Mouse (Mus musculus) adipocyte (in vitro differentiated cells): ENCODE data around the gene Nr5a2.
"Not testable (repeated sequence)": the region's sequence is repeated elsewhere in the genome, so short reads cannot be mapped to it uniquely, and the experiment has no call there.

Source experiments
- DNase-seq: peaks from one replicate; pipeline ENCODE4 v3.0.0-alpha.2; 2016; ENCODE audit warnings: low spot score

The Nr5a2 gene

DNA sequence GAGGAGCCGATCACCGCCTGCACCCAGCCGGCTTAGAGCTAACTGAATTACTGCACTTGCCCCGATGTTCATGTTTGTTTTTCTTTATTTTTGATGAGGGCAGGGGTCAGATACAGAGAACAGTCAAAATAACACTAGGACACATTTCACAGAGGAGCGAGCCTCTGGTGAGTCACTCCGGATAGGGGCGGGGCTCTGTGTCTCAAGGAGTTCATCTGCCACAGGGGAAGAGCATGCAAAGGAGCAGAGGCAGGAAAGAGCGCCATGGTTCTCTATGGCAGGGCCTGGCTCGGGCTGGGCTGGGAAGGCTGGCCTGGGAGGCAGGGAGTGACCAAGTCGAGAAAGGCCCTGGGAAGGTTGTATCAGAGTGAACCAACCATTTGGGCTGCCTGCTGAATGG lies 121.0 kb downstream of the Nr5a2 start:
- DNase-seq = peak; percentile 3

DNA sequence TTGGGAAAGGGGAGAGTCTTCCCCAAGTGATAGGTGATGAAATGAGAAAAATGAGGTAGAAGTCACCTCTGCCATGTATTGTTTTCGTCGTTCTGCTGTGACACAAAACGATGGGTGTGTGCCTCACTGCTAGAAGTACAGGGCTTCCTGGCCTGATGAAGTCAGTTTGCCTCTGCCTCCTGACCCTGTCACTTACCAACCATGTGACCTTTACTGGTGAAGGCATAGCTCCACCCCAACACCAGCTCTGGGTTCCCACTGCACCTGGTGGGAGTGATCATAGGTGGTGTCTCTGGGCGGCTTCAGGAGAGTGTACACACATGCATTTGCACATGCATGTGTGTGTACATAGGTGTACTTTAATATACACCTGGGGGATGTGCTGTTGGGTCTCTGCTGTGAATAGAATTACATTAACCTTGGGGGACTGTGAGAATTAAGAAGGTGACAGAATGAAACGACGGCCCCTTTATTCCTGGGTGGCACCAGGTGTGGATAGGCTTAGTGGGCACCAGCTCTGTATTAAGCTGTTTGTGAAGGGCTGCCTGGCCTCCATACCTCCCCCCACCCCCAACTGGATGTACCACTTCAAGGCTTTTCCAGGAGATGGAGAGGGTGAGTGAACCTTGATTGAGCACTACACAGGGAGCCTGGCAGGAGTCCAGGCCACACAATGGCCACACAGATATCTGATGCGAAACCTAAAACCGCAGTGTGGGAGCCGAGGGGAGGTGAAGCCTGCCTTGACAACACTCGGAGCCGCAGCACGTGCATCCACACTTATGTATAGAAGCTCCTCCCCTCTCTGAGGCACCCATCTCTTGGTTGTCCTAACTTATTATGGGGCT lies 127.7 kb downstream of the Nr5a2 start:
- no peak for DNase-seq

DNA sequence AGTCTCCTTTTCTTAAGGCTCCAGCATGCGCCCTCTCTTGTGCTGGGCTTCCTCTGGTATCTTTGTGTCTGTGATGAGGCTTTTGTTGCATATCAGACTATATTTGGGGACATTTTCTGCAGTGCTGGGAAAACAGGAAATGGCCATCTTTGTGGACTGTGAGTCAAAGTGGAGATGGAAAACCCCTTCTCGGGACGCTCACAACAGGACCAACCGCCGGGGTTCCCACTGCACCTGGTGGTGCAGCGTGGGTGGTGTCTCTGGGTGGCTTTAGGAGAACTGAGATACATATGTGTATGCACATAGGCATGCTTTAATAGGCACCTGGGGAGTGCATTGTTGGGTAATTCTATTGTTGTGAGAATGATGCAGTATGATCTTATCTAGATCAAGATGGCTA lies 129.3 kb downstream of the Nr5a2 start:
- no peak for DNase-seq

DNA sequence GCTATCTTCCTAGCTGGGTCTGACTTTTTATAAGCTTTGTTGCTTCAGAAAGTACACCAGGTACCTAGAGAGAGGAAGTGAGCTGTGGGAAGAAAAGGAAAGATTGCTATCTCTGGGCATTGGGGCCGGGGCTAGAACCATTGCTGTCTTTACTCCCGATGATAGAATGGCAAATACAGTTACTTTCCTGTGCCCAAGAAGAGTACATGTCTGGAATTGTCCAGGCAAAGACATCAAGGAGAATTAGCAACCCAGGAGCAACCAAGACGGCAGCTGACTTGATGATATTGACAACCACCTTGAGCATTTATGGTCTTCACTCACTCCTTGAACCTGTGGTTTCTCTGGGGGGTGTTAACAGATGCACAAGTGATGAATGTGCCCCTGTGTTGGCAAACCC lies 130.3 kb downstream of the Nr5a2 start:
- no peak for DNase-seq

DNA sequence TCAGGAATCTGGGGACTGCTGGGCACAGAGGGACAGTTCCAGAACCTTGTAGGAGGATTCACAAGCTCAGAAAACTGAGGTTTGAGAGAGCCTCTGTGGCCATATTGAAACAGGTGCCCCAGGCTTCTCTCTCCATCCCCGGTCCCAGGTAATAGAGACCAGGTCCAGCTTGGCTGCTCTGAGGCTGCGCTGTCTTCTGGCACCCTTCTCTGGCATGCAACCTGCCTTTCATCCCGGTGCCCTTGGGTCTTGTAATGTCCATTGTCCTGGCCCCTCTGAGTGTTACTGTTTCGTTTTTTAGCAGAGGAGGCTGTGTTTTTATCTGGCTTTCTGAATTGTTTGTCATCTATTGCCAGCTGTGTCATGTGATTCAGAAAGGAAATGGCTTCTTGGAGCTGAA lies 136.4 kb downstream of the Nr5a2 start:
- no peak for DNase-seq

DNA sequence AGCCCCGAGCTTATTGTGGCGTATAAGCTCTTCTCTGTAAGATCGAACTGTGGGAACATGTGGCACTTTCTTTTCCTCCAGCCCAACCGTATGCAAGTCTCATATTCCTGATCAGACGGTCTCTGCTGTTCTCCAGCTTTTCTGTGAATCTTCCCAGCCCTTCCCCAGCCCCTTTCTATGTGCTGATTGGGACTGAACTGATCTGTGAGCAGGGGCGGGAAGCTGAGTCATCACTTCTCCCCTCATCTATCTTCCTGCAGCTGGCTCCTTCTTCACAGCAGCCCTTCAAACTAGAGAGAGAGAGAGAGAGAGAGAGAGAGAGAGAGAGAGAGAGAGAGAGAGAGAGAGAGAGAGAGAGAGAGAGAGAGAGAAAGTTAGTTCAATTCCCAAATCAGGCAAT lies 159.6 kb downstream of the Nr5a2 start:
- DNase-seq = no peak

DNA sequence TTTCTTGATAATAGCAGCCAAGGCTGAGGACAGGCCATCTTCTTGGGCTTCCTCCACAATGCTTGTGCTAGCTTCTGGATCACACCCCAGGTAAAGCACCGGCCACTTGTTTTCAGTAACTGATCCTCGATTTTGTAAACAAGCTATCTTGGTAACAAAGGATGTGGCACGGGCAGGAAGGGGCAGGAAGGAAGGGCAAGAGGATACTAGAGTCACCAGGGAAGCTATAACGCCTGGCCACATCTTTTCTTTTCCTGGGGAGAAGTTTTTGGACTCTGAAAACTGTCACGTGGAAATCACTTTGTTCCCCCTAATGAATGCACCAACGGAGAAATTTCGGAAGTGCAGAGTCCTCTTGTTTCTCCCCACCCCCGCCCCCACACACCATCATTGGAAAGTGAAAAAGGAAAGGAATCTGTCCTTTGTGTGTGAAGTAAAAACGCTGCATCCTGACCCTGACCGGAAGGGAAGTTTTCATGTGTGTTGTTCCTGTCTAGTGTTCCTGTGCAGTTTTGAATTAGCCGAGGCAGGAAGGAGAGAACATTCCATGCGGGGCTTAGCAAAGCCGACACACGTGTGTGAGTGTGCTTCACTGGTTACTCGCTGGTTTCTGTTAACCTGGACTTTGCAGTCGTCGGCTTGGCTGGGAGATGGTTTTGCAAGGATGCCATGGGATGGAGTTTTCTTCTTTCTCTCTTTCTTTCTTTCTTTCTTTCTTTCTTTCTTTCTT lies 163.7 kb downstream of the Nr5a2 start:
- no peak for DNase-seq

DNA sequence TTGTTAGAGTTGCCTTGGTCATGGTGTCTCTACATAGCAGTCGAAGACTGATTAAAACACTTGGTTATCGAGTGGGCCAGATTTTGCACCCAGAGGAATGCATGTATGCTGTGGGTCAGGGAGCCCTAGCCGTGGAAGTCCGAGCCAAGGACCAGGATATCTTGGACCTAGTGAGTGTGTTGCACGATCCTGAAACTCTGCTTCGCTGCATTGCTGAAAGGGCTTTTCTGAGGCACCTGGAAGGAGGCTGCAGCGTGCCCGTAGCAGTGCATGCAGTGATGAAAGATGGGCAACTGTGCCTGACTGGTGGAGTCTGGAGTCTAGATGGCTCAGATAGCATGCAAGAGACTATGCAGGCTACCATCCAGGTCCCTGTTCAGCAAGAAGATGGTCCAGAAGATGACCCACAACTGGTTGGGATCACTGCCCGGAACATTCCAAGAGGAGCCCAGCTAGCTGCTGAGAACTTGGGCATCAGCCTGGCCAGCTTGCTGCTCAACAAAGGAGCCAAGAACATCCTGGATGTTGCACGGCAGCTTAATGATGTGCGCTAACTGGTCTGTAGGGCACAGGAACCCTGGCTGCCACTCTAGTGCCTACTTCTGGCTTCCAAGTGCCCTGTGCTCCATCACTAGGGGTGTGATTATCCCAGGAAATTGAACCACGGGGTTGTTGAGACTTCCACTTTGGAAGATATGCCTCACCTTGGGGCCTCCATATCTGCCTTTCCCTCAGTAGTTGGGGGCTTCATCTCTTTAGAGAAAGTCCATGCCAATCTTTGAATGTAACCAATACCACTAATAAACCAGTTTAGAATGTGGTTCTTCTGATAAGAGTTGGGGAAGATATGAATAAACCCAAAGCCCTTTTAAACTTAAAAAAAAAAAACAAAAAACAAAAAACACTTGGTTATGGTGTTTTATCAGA lies 167.0 kb downstream of the Nr5a2 start:
- not testable (repeated sequence) for DNase-seq
